Mouse (Mus musculus) hindbrain, embryonic 15.5 days (tissue): ENCODE results near the gene Dnmt3b. TPM values are rescaled to one million over a fixed set of nuclear protein-coding genes. Genes with fewer than 3 reads are reported as not detected.
A peak's percentile ranks its signal among the peaks of the same experiment; 100 is the strongest.

Experiments used
- ATAC-seq: fragments of 200-750 bp; cut with Nextera tagmentation; 2 replicates; pipeline ENCODE4 v1.8.0; 2017; ENCODE audit warnings: low read depth, moderate number of reproducible peaks, moderate TSS enrichment; ENCODE audit not compliant: low FRiP score
- H3K27ac ChIP-seq: fragments of 300-500 bp; sonication (generic); replicated peaks from 2 replicates; pipeline ENCODE4 v1.5.1; 2015; ENCODE audit warnings: mild to moderate bottlenecking, inconsistent platforms
- H3K27me3 ChIP-seq: fragments of 300-500 bp; sonication (generic); 2 replicates; pipeline ENCODE4 v1.6.1; 2015; ENCODE audit warnings: control low read depth, inconsistent platforms
- H3K36me3 ChIP-seq: fragments of 300-500 bp; sonication (generic); 2 replicates; pipeline ENCODE4 v1.6.1; 2015; ENCODE audit warnings: control low read depth, inconsistent platforms
- H3K4me1 ChIP-seq: fragments of 300-500 bp; sonication (generic); replicated peaks from 2 replicates; pipeline ENCODE4 v1.6.1; 2015; ENCODE audit warnings: control low read depth, inconsistent platforms
- H3K4me2 ChIP-seq: fragments of 300-500 bp; sonication (generic); 2 replicates; pipeline ENCODE4 v1.6.1; 2015; ENCODE audit warnings: moderate library complexity, mild to moderate bottlenecking, inconsistent platforms
- H3K4me3 ChIP-seq: fragments of 300-500 bp; sonication (generic); 2 replicates; pipeline ENCODE4 v1.5.1; 2015; ENCODE audit warnings: mild to moderate bottlenecking, inconsistent platforms
- H3K9ac ChIP-seq: fragments of 300-500 bp; sonication (generic); 2 replicates; pipeline ENCODE4 v1.6.1; 2015; ENCODE audit warnings: inconsistent platforms
- H3K9me3 ChIP-seq: fragments of 300-500 bp; sonication (generic); 2 replicates; pipeline ENCODE4 v1.6.1; 2016; ENCODE audit warnings: control low read depth, inconsistent platforms
- WGBS: fragments of 180-500 bp; shearing (Covaris S2); methylation state at CpG from one replicate; pipeline ENCODE4 v1.1.7; 2015; 5-methylcytosine and 5-hydroxymethylcytosine counted together
- polyA plus RNA-seq: library from polyadenylated mRNA; unstranded; fragments of >200 nt; fragmentation: Nextera tagmentation; extraction: Ambion mirVana; gene quantifications from 2 replicates; pipeline ENCODE4 v1.2.1, GENCODE M21; 2015

The Dnmt3b gene
- polyA plus RNA-seq, 1 experiment from 2014 or later, result 3.5 TPM

- Histone ChIP-seq H3K4me3 (no peak overlapping the region), H3K27ac (no peak overlapping the region)
- WGBS, result 100% methylated on average over 1 of the region's 1 CpGs
These were observed 37.5 kb upstream of the Dnmt3b start for GRCm38 (mm10) chr2:153611743-153612142.

GRCm38 (mm10) chr2:153612594-153613281, 36.5 kb upstream of the Dnmt3b start:
- Histone ChIP-seq H3K27ac (no peak overlapping the region), H3K27me3 (no peaks in the 10 kb centered on the region), H3K9me3 (no peaks in the 10 kb centered on the region), H3K36me3 (peaks cover 6% of the 10 kb centered on the region; the same call in 1 of the 2 replicates), H3K4me1 (peaks cover 31% of the 10 kb centered on the region), H3K4me3 (no peak overlapping the region), H3K9ac (no peak overlapping the region), H3K4me2 (no peak overlapping the region)
- no peak for ATAC-seq
- 45% methylated on average over 3 of the region's 3 CpGs for WGBS

More at GRCm38 (mm10) chr2:153611743-153612142, 37.5 kb upstream of the Dnmt3b start:
- no peak for ATAC-seq
- peaks cover 31% of the 10 kb centered on the region for H3K4me1 ChIP-seq
- H3K27me3 ChIP-seq, result no peaks in the 10 kb centered on the region
- H3K4me2 ChIP-seq, result no peak overlapping the region
- no peak overlapping the region for H3K9ac ChIP-seq
- no peaks in the 10 kb centered on the region for H3K9me3 ChIP-seq
- H3K36me3 ChIP-seq, result no peaks in the 10 kb centered on the region; the same call in 1 of the 2 replicates

GRCm38 (mm10) chr2:153616893-153617292, 32.4 kb upstream of the Dnmt3b start:
- no peak overlapping the region for H3K4me2 ChIP-seq
- H3K9me3 ChIP-seq, result no peaks in the 10 kb centered on the region
- H3K27ac ChIP-seq, result no peak overlapping the region
- H3K36me3 ChIP-seq, result peaks cover 46% of the 10 kb centered on the region
- 93% methylated on average over 3 of the region's 3 CpGs for WGBS
- no peak overlapping the region for H3K9ac ChIP-seq
- no peaks in the 10 kb centered on the region for H3K27me3 ChIP-seq
- ATAC-seq, result no peak
- H3K4me1 ChIP-seq, result peaks cover 7% of the 10 kb centered on the region
- H3K4me3 ChIP-seq, result no peak overlapping the region

GRCm38 (mm10) chr2:153618439-153618838, 30.8 kb upstream of the Dnmt3b start:
- Histone ChIP-seq H3K4me1 (no peaks in the 10 kb centered on the region), H3K27ac (no peak overlapping the region), H3K4me3 (no peak overlapping the region), H3K27me3 (no peaks in the 10 kb centered on the region), H3K4me2 (no peak overlapping the region), H3K36me3 (peaks cover 60% of the 10 kb centered on the region), H3K9me3 (no peaks in the 10 kb centered on the region), H3K9ac (no peak overlapping the region)
- ATAC-seq, result no peak
- WGBS, result 95% methylated on average over 6 of the region's 6 CpGs

GRCm38 (mm10) chr2:153618889-153619288, 30.4 kb upstream of the Dnmt3b start:
- H3K27ac ChIP-seq, result no peak overlapping the region
- H3K4me2 ChIP-seq, result no peak overlapping the region
- no peaks in the 10 kb centered on the region for H3K27me3 ChIP-seq
- no peaks in the 10 kb centered on the region for H3K9me3 ChIP-seq
- WGBS, result 87% methylated on average over 10 of the region's 10 CpGs
- no peaks in the 10 kb centered on the region for H3K4me1 ChIP-seq
- no peak overlapping the region for H3K4me3 ChIP-seq
- no peak for ATAC-seq
- H3K9ac ChIP-seq, result no peak overlapping the region
- peaks cover 62% of the 10 kb centered on the region for H3K36me3 ChIP-seq

- Histone ChIP-seq H3K4me3 (no peak overlapping the region), H3K27me3 (no peaks in the 10 kb centered on the region), H3K4me2 (no peak overlapping the region), H3K9me3 (no peaks in the 10 kb centered on the region), H3K4me1 (no peaks in the 10 kb centered on the region), H3K36me3 (peaks cover 87% of the 10 kb centered on the region), H3K9ac (no peak overlapping the region), H3K27ac (no peak overlapping the region)
- WGBS, result 52% methylated on average over 10 of the region's 10 CpGs
- no peak for ATAC-seq
These were observed 26.8 kb upstream of the Dnmt3b start for GRCm38 (mm10) chr2:153622449-153622848.

GRCm38 (mm10) chr2:153630950-153631349, 18.3 kb upstream of the Dnmt3b start:
- ATAC-seq, result no peak

GRCm38 (mm10) chr2:153631976-153632870, 17.0 kb upstream of the Dnmt3b start, which contains the start of gene Commd7:
Commd7 (minus strand) TSS chr2:153632781.
- Histone ChIP-seq H3K4me3 (peak within 1 kb of the TSS; percentile 68), H3K27me3 (no peaks in the 10 kb centered on the region), H3K9me3 (no peaks in the 10 kb centered on the region), H3K9ac (peak within 1 kb of the TSS; percentile 79), H3K36me3 (peaks cover 13% of the 10 kb centered on the region), H3K27ac (peak within 1 kb of the TSS; percentile 86), H3K4me2 (peak within 1 kb of the TSS; percentile 63), H3K4me1 (peaks cover 28% of the 10 kb centered on the region)
- WGBS, result 5% methylated on average over 53 of the region's 53 CpGs
- ATAC-seq, result peak; percentile 91

More at GRCm38 (mm10) chr2:153630950-153631349, 18.3 kb upstream of the Dnmt3b start:
- Histone ChIP-seq H3K4me2 (peak overlapping the region; percentile 63; the same call in 1 of the 2 replicates), H3K9me3 (no peaks in the 10 kb centered on the region), H3K9ac (no peak overlapping the region; the same call in 1 of the 2 replicates), H3K27me3 (no peaks in the 10 kb centered on the region), H3K36me3 (peaks cover 24% of the 10 kb centered on the region), H3K27ac (no peak overlapping the region), H3K4me1 (peaks cover 28% of the 10 kb centered on the region), H3K4me3 (no peak overlapping the region)
- WGBS, result 90% methylated on average over 3 of the region's 3 CpGs

GRCm38 (mm10) chr2:153632871-153633226, 16.4 kb upstream of the Dnmt3b start:
- Histone ChIP-seq H3K9me3 (no peaks in the 10 kb centered on the region), H3K4me2 (peak overlapping the region; percentile 63)

GRCm38 (mm10) chr2:153633259-153633658, 16.0 kb upstream of the Dnmt3b start:
- Histone ChIP-seq H3K4me2 (peak overlapping the region; percentile 63), H3K36me3 (peaks cover 3% of the 10 kb centered on the region), H3K27ac (peak overlapping the region; percentile 86; the same call in 1 of the 2 replicates), H3K9ac (peak overlapping the region; percentile 79; the same call in 1 of the 2 replicates), H3K4me3 (peak overlapping the region; percentile 68; the same call in 1 of the 2 replicates), H3K9me3 (no peaks in the 10 kb centered on the region), H3K27me3 (no peaks in the 10 kb centered on the region), H3K4me1 (peaks cover 28% of the 10 kb centered on the region)
- no peak for ATAC-seq
- 96% methylated on average over 5 of the region's 5 CpGs for WGBS

More at GRCm38 (mm10) chr2:153632871-153633226, 16.4 kb upstream of the Dnmt3b start:
- ATAC-seq, result peak; percentile 36
- 26% methylated on average over 2 of the region's 2 CpGs for WGBS
- H3K4me3 ChIP-seq, result peak overlapping the region; percentile 68
- H3K27ac ChIP-seq, result peak overlapping the region; percentile 86
- H3K27me3 ChIP-seq, result no peaks in the 10 kb centered on the region
- peaks cover 7% of the 10 kb centered on the region for H3K36me3 ChIP-seq
- peaks cover 28% of the 10 kb centered on the region for H3K4me1 ChIP-seq
- H3K9ac ChIP-seq, result peak overlapping the region; percentile 79

- WGBS, result 27% methylated on average over 15 of the region's 15 CpGs
- H3K4me1 ChIP-seq, result no peaks in the 10 kb centered on the region
- H3K4me3 ChIP-seq, result no peak overlapping the region
These were observed 10.1 kb upstream of the Dnmt3b start for GRCm38 (mm10) chr2:153638977-153639680.

More at GRCm38 (mm10) chr2:153638977-153639680, 10.1 kb upstream of the Dnmt3b start:
- H3K27me3 ChIP-seq, result no peaks in the 10 kb centered on the region
- no peak overlapping the region for H3K9ac ChIP-seq
- H3K9me3 ChIP-seq, result no peaks in the 10 kb centered on the region
- ATAC-seq, result no peak
- H3K36me3 ChIP-seq, result no peaks in the 10 kb centered on the region
- no peak overlapping the region for H3K27ac ChIP-seq
- no peak overlapping the region for H3K4me2 ChIP-seq
